ENCODE assay signal across 8 mouse cellular contexts in genomic region chr17:78895394-78895793, GRCm38 (mm10). TPM values are rescaled to one million over a fixed set of nuclear protein-coding genes. Genes with fewer than 3 reads are reported as not detected.
A peak's percentile ranks its signal among the peaks of the same experiment; 100 is the strongest.
DNase-seq lines count a peak whose midpoint lies in the region; ATAC-seq and TF ChIP-seq lines count a peak whose summit lies in the region.

No protein-coding gene starts in this region.

- H3K36me3 ChIP-seq in forebrain, embryonic 14.5 days (ENCODE audit: control insufficient read depth, insufficient read depth, low read length) = no peaks in the 10 kb centered on the region
- no peaks in the 10 kb centered on the region for H3K36me3 ChIP-seq in lung, embryonic 14.5 days (ENCODE audit: insufficient read depth)

- 42% methylated on average over 8 of the region's 8 CpGs for WGBS in forebrain, embryonic 14.5 days
- WGBS in lung, embryonic 14.5 days = 13% methylated on average over 8 of the region's 8 CpGs

- H3K27me3 ChIP-seq in forebrain, embryonic 14.5 days (replicated peaks; ENCODE audit: control insufficient read depth, insufficient read depth, low read length) = no peaks in the 10 kb centered on the region
- H3K27me3 ChIP-seq in lung, embryonic 14.5 days (ENCODE audit: insufficient read depth, low read length) = no peaks in the 10 kb centered on the region

- peak; percentile 46 to 63 for DNase-seq in left cerebral cortex, postnatal 14 days (ENCODE audit: low spot score in 2 of 2)
- DNase-seq in left cerebral cortex, adult 8-10 months (ENCODE audit: low spot score in 2 of 2) = no peak
- DNase-seq in R1 (ENCODE audit: low read depth, low spot score) = peak; percentile 83
- DNase-seq in forebrain, embryonic 14.5 days (ENCODE audit: low spot score) = peak; percentile 83
- peak; percentile 51 for DNase-seq in kidney, adult 18-20 months
- DNase-seq in lung, embryonic 14.5 days = peak; percentile 99
- DNase-seq in skeletal muscle tissue, adult 2 months (ENCODE audit: low read depth, low spot score) = peak; percentile 52
- DNase-seq in cerebellum, postnatal 36 days = no peak

- H3K4me2 ChIP-seq in forebrain, embryonic 14.5 days (ENCODE audit: low read length) = peak overlapping the region; percentile 19; the same call in 1 of the 2 replicates
- H3K4me2 ChIP-seq in lung, embryonic 14.5 days = peak overlapping the region; percentile 52

- peak; percentile 78 for TF ChIP-seq CTCF in lung, embryonic 14.5 days (IDR thresholded peaks at IDR 0.05; ENCODE audit: low read depth)

- no peaks in the 10 kb centered on the region for H3K9me3 ChIP-seq in forebrain, embryonic 14.5 days (replicated peaks; ENCODE audit: control insufficient read depth, low read length)
- no peaks in the 10 kb centered on the region for H3K9me3 ChIP-seq in lung, embryonic 14.5 days (ENCODE audit: low read depth, low read length)

- no peak overlapping the region for H3K27ac ChIP-seq in forebrain, embryonic 14.5 days (ENCODE audit: low read depth, low read length)
- H3K27ac ChIP-seq in lung, embryonic 14.5 days (ENCODE audit: low read depth) = no peak overlapping the region

- ATAC-seq in forebrain, embryonic 14.5 days = no peak
- peak; percentile 68; the same call in 1 of the 2 replicates for ATAC-seq in lung, embryonic 14.5 days (ENCODE audit: insufficient read depth)

- H3K4me1 ChIP-seq in forebrain, embryonic 14.5 days (ENCODE audit: control insufficient read depth, insufficient read depth, low read length) = 0 out of 2 replicates have a peak, but pooled peaks cover 3% of the 10 kb centered on the region
- no peaks in the 10 kb centered on the region for H3K4me1 ChIP-seq in lung, embryonic 14.5 days (ENCODE audit: insufficient read depth)

- no peak overlapping the region for H3K4me3 ChIP-seq in forebrain, embryonic 14.5 days (ENCODE audit: low read depth, low read length)
- no peak overlapping the region for H3K4me3 ChIP-seq in lung, embryonic 14.5 days (ENCODE audit: low read depth, low read length)

- no peak overlapping the region for H3K9ac ChIP-seq in forebrain, embryonic 14.5 days (ENCODE audit: low read length)
- H3K9ac ChIP-seq in lung, embryonic 14.5 days = peak overlapping the region; percentile 17; the same call in 1 of the 2 replicates

- intact Hi-C loops in left cerebral cortex, postnatal 14 days (cut with DNase I) = no loop called here

RNA-seq across cellular contexts. Expression of gene Sult6b1, which starts 11.4 kb away (rescaled TPM):
- total RNA-seq in left cerebral cortex, postnatal 14 days (2021) = not detected
- total RNA-seq in left cerebral cortex, adult 8-10 months (2022) = under 1 TPM in 2 of 4 experiments, not detected in 2; 0.46 to 0.68 TPM
- polyA plus RNA-seq in forebrain, embryonic 14.5 days (2014; fragmentation: Nextera tagmentation; extraction: Ambion mirVana) = 0.15 and 0.20 TPM in 2 replicates
- polyA plus RNA-seq in lung, embryonic 14.5 days (2014; fragmentation: Nextera tagmentation; extraction: Ambion mirVana) = 0.16 and 0.17 TPM in 2 replicates

RNA-seq across cellular contexts. Expression of gene Eif2ak2, which starts 13.0 kb away (rescaled TPM):
- total RNA-seq in left cerebral cortex, postnatal 14 days (2021) = 1 to 10 TPM; 3.4 to 5.7 TPM
- 10 to 100 TPM in 1 of 4 experiments, 1 to 10 TPM in 3; 5.8 to 13.6 (median 8.0) TPM for total RNA-seq in left cerebral cortex, adult 8-10 months (2022)
- polyA plus RNA-seq in forebrain, embryonic 14.5 days (2014; fragmentation: Nextera tagmentation; extraction: Ambion mirVana) = 2.4 and 2.5 TPM in 2 replicates
- 8.4 and 9.2 TPM in 2 replicates for polyA plus RNA-seq in lung, embryonic 14.5 days (2014; fragmentation: Nextera tagmentation; extraction: Ambion mirVana)

RNA-seq across cellular contexts. Expression of gene Cebpzos, which starts 20.9 kb away (rescaled TPM):
- 10 to 100 TPM; 34.3 to 35.4 TPM for total RNA-seq in left cerebral cortex, postnatal 14 days (2021)
- total RNA-seq in left cerebral cortex, adult 8-10 months (2022) = 10 to 100 TPM; 24.4 to 31.5 (median 28.3) TPM
- 112 and 121 TPM in 2 replicates for polyA plus RNA-seq in forebrain, embryonic 14.5 days (2014; fragmentation: Nextera tagmentation; extraction: Ambion mirVana)
- polyA plus RNA-seq in lung, embryonic 14.5 days (2014; fragmentation: Nextera tagmentation; extraction: Ambion mirVana) = 77.4 and 85.6 TPM in 2 replicates

RNA-seq across cellular contexts. Expression of gene Cebpz, which starts 41.5 kb away (rescaled TPM):
- 10 to 100 TPM; 33.2 to 33.5 TPM for total RNA-seq in left cerebral cortex, postnatal 14 days (2021)
- total RNA-seq in left cerebral cortex, adult 8-10 months (2022) = 10 to 100 TPM; 30.0 to 33.4 (median 31.0) TPM
- polyA plus RNA-seq in forebrain, embryonic 14.5 days (2014; fragmentation: Nextera tagmentation; extraction: Ambion mirVana) = 52.3 and 60.0 TPM in 2 replicates
- polyA plus RNA-seq in lung, embryonic 14.5 days (2014; fragmentation: Nextera tagmentation; extraction: Ambion mirVana) = 56.6 and 61.2 TPM in 2 replicates

RNA-seq across cellular contexts. Expression of gene Ndufaf7, which starts 41.5 kb away (rescaled TPM):
- total RNA-seq in left cerebral cortex, postnatal 14 days (2021) = 10 to 100 TPM; 59.3 to 66.2 TPM
- 10 to 100 TPM; 47.1 to 57.8 (median 51.7) TPM for total RNA-seq in left cerebral cortex, adult 8-10 months (2022)
- polyA plus RNA-seq in forebrain, embryonic 14.5 days (2014; fragmentation: Nextera tagmentation; extraction: Ambion mirVana) = 57.9 and 63.7 TPM in 2 replicates
- 57.6 and 59.3 TPM in 2 replicates for polyA plus RNA-seq in lung, embryonic 14.5 days (2014; fragmentation: Nextera tagmentation; extraction: Ambion mirVana)

Comparison
In these comparisons a context has a peak if more than half of its experiments do, and no peak if none do; other contexts are left out.
1. DNase-seq: peak in left cerebral cortex, postnatal 14 days (2 of 2), R1 (single experiment), forebrain, embryonic 14.5 days (single experiment), kidney, adult 18-20 months (single experiment), lung, embryonic 14.5 days (single experiment) and skeletal muscle tissue, adult 2 months (single experiment); none in left cerebral cortex, adult 8-10 months (0 of 2) and cerebellum, postnatal 36 days (0 of 2).